Mouse (Mus musculus): ENCODE measurements around the gene Kif19a. TPM values are rescaled to one million over a fixed set of nuclear protein-coding genes. Genes with fewer than 3 reads are reported as not detected.

The Kif19a gene
- polyA plus RNA-seq, 1 experiment: 6.3 TPM

GRCm38 (mm10) chr11:114802540-114803267, 37.5 kb downstream of the Kif19a start:
- no peaks in the 10 kb centered on the region; the same call in 1 of the 2 replicates for H3K4me1 ChIP-seq (ENCODE audit: control insufficient read depth, insufficient read depth, low read length)
- H3K4me3 ChIP-seq (replicated peaks; ENCODE audit: control insufficient read depth, low read depth, low read length): no peak overlapping the region
- 79% methylated on average over 15 of the region's 15 CpGs for WGBS
- no peak overlapping the region for H3K27ac ChIP-seq (ENCODE audit: control insufficient read depth, insufficient read depth, low read depth, low read length, poor library complexity)
- TF ChIP-seq CTCF (IDR thresholded peaks at IDR 0.05; ENCODE audit: control insufficient read depth, insufficient read depth, low read length): no peak
- no peak for TF ChIP-seq POLR2A (IDR thresholded peaks at IDR 0.05; ENCODE audit: borderline replicate concordance, control insufficient read depth, low read depth, low read length)

GRCm38 (mm10) chr11:114803990-114804389, 38.8 kb downstream of the Kif19a start:
- H3K27ac ChIP-seq (ENCODE audit: control insufficient read depth, insufficient read depth, low read depth, low read length, poor library complexity): no peak overlapping the region
- no peaks in the 10 kb centered on the region; the same call in 1 of the 2 replicates for H3K4me1 ChIP-seq (ENCODE audit: control insufficient read depth, insufficient read depth, low read length)
- WGBS: 74% methylated on average over 8 of the region's 8 CpGs
- no peak for TF ChIP-seq CTCF (IDR thresholded peaks at IDR 0.05; ENCODE audit: control insufficient read depth, insufficient read depth, low read length)
- no peak for TF ChIP-seq POLR2A (IDR thresholded peaks at IDR 0.05; ENCODE audit: borderline replicate concordance, control insufficient read depth, low read depth, low read length)
- no peak overlapping the region for H3K4me3 ChIP-seq (replicated peaks; ENCODE audit: control insufficient read depth, low read depth, low read length)

DNA sequence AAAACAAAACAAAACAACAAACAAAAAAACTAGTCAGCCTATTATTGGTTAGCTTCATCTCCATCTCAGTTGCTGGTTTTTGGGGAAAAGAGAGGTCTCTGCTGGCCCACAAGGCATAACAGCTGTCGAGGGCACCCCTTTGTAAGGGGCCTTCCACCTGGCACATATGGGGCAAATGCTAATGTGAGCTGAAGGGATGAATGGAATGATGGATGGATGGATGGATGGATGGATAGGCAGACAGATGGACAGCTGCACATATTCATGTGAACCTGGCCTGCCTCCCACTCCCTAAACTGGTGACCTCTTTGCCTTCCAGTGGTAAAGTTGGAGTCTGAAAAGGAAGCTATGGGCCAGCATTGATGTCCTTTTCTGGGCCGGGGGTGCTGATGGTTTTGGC, 41.8 kb downstream of the Kif19a start:
- H3K4me1 ChIP-seq (ENCODE audit: control insufficient read depth, insufficient read depth, low read length): no peaks in the 10 kb centered on the region; the same call in 1 of the 2 replicates
- WGBS: 65% methylated on average over 2 of the region's 2 CpGs
- H3K4me3 ChIP-seq (replicated peaks; ENCODE audit: control insufficient read depth, low read depth, low read length): no peak overlapping the region
- no peak overlapping the region for H3K27ac ChIP-seq (ENCODE audit: control insufficient read depth, insufficient read depth, low read depth, low read length, poor library complexity)
- no peak for TF ChIP-seq CTCF (IDR thresholded peaks at IDR 0.05; ENCODE audit: control insufficient read depth, insufficient read depth, low read length)
- no peak for TF ChIP-seq POLR2A (IDR thresholded peaks at IDR 0.05; ENCODE audit: borderline replicate concordance, control insufficient read depth, low read depth, low read length)

DNA sequence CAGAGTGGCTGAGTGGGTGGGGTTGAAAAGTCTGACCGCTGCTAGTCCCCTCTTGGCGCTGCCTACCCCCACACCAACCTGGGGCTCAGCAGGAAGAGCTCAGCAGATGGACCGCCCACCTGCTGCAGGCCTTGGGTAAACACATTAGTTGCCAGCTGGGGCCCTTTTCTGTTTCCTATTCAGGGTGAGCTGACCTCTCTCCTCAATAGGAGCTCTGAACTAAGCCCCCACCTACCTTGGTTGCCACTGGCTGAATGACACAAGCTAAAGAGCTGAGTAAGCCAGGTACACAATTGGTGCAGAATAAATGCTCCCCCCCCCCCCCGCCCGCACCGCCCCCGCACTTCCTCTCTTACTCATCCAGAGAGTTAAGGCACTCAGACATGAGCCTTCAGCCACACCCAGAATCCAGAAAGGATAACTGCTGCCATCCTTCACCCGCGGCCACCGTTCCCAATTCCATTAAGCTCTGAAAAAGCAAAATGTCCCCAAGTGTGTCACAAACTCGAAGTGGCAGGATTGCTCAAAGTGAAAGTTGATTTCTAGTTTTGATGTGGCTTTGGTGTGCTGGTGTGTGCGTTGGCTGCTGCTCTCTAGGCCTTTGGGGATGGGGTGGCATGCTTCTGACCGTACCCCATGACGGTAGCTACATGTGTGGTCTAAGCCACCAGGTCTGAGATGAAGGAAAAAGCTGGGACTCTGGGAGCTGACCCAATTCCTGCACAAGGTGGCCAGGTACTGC, 42.7 kb downstream of the Kif19a start:
- 38% methylated on average over 13 of the region's 14 CpGs for WGBS
- TF ChIP-seq POLR2A (IDR thresholded peaks at IDR 0.05; ENCODE audit: borderline replicate concordance, control insufficient read depth, low read depth, low read length) (no peak), CTCF (IDR thresholded peaks at IDR 0.05; ENCODE audit: control insufficient read depth, insufficient read depth, low read length) (no peak)
- Histone ChIP-seq H3K4me1 (ENCODE audit: control insufficient read depth, insufficient read depth, low read length) (peaks cover 1% of the 10 kb centered on the region; the same call in 1 of the 2 replicates), H3K27ac (ENCODE audit: control insufficient read depth, insufficient read depth, low read depth, low read length, poor library complexity) (no peak overlapping the region), H3K4me3 (replicated peaks; ENCODE audit: control insufficient read depth, low read depth, low read length) (no peak overlapping the region)

DNA sequence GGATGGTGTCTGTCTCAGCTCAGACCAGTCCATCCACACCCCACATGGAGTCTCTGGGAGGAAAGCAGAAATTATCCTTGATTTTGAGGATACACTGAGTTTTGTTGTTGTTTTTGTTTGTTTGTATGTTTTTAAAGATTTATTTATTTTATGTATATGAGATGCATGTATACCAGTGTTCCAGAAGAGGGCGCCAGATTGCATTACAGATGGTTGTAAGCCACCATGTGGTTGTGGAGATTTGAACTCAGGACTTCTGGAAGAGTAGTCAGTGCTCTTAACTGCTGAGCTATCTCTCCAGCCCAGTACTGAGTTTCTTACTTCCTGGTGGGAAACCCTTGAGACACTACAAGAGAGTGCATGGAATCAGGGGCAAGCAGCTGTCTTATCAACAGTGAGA, 44.2 kb downstream of the Kif19a start:
- 35% methylated on average over 1 of the region's 1 CpGs for WGBS
- H3K4me1 ChIP-seq (ENCODE audit: control insufficient read depth, insufficient read depth, low read length): peaks cover 2% of the 10 kb centered on the region; the same call in 1 of the 2 replicates
- TF ChIP-seq CTCF (IDR thresholded peaks at IDR 0.05; ENCODE audit: control insufficient read depth, insufficient read depth, low read length) (no peak), POLR2A (IDR thresholded peaks at IDR 0.05; ENCODE audit: borderline replicate concordance, control insufficient read depth, low read depth, low read length) (no peak)
- no peak overlapping the region for H3K27ac ChIP-seq (ENCODE audit: control insufficient read depth, insufficient read depth, low read depth, low read length, poor library complexity)
- no peak overlapping the region for H3K4me3 ChIP-seq (replicated peaks; ENCODE audit: control insufficient read depth, low read depth, low read length)

DNA sequence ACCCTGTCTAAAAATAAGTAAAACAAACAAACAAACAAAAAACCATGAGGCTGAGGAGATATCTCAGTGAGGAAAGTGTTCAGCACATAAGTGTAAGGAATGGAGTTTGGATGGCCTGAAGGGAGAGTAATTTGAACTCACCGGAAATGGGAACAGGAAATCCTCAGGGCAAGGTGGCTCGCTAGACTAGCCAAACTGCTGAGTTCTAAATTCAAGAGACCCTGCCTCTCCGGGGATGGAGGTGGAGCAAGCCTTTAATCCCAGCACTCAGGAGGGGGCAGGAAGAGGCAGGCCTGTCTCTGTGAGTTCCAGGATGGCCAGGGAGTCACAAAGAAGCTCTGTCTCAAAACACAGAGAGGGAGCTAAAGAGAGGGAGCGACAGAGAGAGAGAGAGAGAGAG, 45.2 kb downstream of the Kif19a start:
- Histone ChIP-seq H3K4me3 (replicated peaks; ENCODE audit: control insufficient read depth, low read depth, low read length) (no peak overlapping the region), H3K27ac (ENCODE audit: control insufficient read depth, insufficient read depth, low read depth, low read length, poor library complexity) (no peak overlapping the region), H3K4me1 (ENCODE audit: control insufficient read depth, insufficient read depth, low read length) (peaks cover 2% of the 10 kb centered on the region; the same call in 1 of the 2 replicates)
- WGBS: 21% methylated on average over 4 of the region's 4 CpGs
- no peak for TF ChIP-seq POLR2A (IDR thresholded peaks at IDR 0.05; ENCODE audit: borderline replicate concordance, control insufficient read depth, low read depth, low read length)
- no peak for TF ChIP-seq CTCF (IDR thresholded peaks at IDR 0.05; ENCODE audit: control insufficient read depth, insufficient read depth, low read length)

- 15% methylated on average over 6 of the region's 6 CpGs for WGBS
- TF ChIP-seq CTCF (IDR thresholded peaks at IDR 0.05; ENCODE audit: control insufficient read depth, insufficient read depth, low read length): peak; percentile 90
- TF ChIP-seq POLR2A (IDR thresholded peaks at IDR 0.05; ENCODE audit: borderline replicate concordance, control insufficient read depth, low read depth, low read length): no peak
- H3K27ac ChIP-seq (ENCODE audit: control insufficient read depth, insufficient read depth, low read depth, low read length, poor library complexity): no peak overlapping the region
Observed at GRCm38 (mm10) chr11:114812731-114813240, 47.6 kb downstream of the Kif19a start.

More at GRCm38 (mm10) chr11:114812731-114813240, 47.6 kb downstream of the Kif19a start:
- Histone ChIP-seq H3K4me1 (ENCODE audit: control insufficient read depth, insufficient read depth, low read length) (peaks cover 5% of the 10 kb centered on the region), H3K4me3 (replicated peaks; ENCODE audit: control insufficient read depth, low read depth, low read length) (no peak overlapping the region)
